Mouse (Mus musculus) liver, embryonic 14.5 days (tissue): ENCODE results near the gene Hmgn1. TPM values are rescaled to one million over a fixed set of nuclear protein-coding genes. Genes with fewer than 3 reads are reported as not detected.

Experiments
- ATAC-seq: fragments of 200-750 bp; cut with Nextera tagmentation; 2 replicates; pipeline ENCODE4 v1.8.0; 2017; ENCODE audit warnings: moderate number of reproducible peaks, mild to moderate bottlenecking, moderate library complexity; ENCODE audit not compliant: insufficient read depth
- DNase-seq, 3 experiments: peaks; one replicate each; pipeline ENCODE4 v3.0.0-alpha.2; 2012 to 2013; ENCODE audit warnings: low read depth in 3 of 3, low spot score in 3 of 3
- H3K27ac ChIP-seq: fragments of 300-500 bp; sonication (generic); 2 replicates; pipeline ENCODE4 v1.5.1; 2014; ENCODE audit warnings: moderate library complexity, mild to moderate bottlenecking, control low read depth, inconsistent platforms
- H3K27me3 ChIP-seq: fragments of 300-500 bp; sonication (generic); 2 replicates; pipeline ENCODE4 v1.6.1; 2014; ENCODE audit warnings: mild to moderate bottlenecking, low read length, moderate library complexity; ENCODE audit not compliant: control insufficient read depth, insufficient read depth
- H3K36me3 ChIP-seq: fragments of 300-500 bp; sonication (generic); replicated peaks from 2 replicates; pipeline ENCODE4 v1.6.1; 2014; ENCODE audit warnings: low read depth; ENCODE audit not compliant: control insufficient read depth, insufficient read depth
- H3K4me1 ChIP-seq, 2 experiments: fragments of 200-500 bp in 1 of 2; fragments of 300-500 bp in 1 of 2; sonication (generic) in 1 of 2; replicated peaks; 2 replicates each; pipeline ENCODE4 v1.6.1; 2012 to 2014; ENCODE audit warnings: antibody characterized with exemption in 1 of 2, inconsistent platforms in 1 of 2, low read length in 1 of 2; ENCODE audit not compliant: control insufficient read depth in 2 of 2, insufficient read depth in 2 of 2
- H3K4me2 ChIP-seq: fragments of 300-500 bp; sonication (generic); 2 replicates; pipeline ENCODE4 v1.6.1; 2014; ENCODE audit warnings: low read depth, mild to moderate bottlenecking, control low read depth, moderate library complexity
- H3K4me3 ChIP-seq, 2 experiments: fragments of 200-500 bp in 1 of 2; fragments of 300-500 bp in 1 of 2; sonication (generic) in 1 of 2; 2 replicates each; pipeline ENCODE4 v1.5.1; 2012 to 2014; ENCODE audit warnings: low read depth in 2 of 2, low read length in 2 of 2, mild to moderate bottlenecking in 2 of 2, control low read depth in 1 of 2, inconsistent platforms in 1 of 2, moderate library complexity in 1 of 2; ENCODE audit not compliant: insufficient read depth in 1 of 2
- H3K9ac ChIP-seq: fragments of 300-500 bp; sonication (generic); replicated peaks from 2 replicates; pipeline ENCODE4 v1.6.1; 2014; ENCODE audit warnings: mild to moderate bottlenecking, control low read depth, moderate library complexity
- H3K9me3 ChIP-seq: fragments of 300-500 bp; sonication (generic); 2 replicates; pipeline ENCODE4 v1.6.1; 2016; ENCODE audit warnings: low read length, mixed read lengths; ENCODE audit not compliant: control insufficient read depth
- CTCF ChIP-seq: IDR thresholded peaks from 2 replicates; pipeline ENCODE4 v1.5.1; 2016; ENCODE audit warnings: antibody characterized with exemption, low read depth, control low read depth
- EP300 ChIP-seq: IDR thresholded peaks from 2 replicates; pipeline ENCODE4 v1.6.1; 2016; ENCODE audit warnings: antibody characterized with exemption, low read depth
- WGBS: fragments of 180-500 bp; shearing (Covaris S2); extraction: QIAGEN DNeasy Blood & Tissue Kit; methylation state at CpG from one replicate; pipeline ENCODE4 v1.1.7; 2014; ENCODE audit not compliant: insufficient replicate concordance; 5-methylcytosine and 5-hydroxymethylcytosine counted together
- polyA plus RNA-seq, 2 experiments: library from polyadenylated mRNA; depleted of rRNA in 1 of 2; stranded (reverse) in 1 of 2; unstranded in 1 of 2; fragments of >200 nt; fragmentation: Nextera tagmentation in 1 of 2; extraction: Ambion mirVana in 1 of 2; gene quantifications; 2 replicates each; pipeline versions ENCODE4 v1.2.1 to v1.2.3; 2012 to 2014

The Hmgn1 gene
- polyA plus RNA-seq, 2 experiments: 58.7 to 122 TPM

DNA sequence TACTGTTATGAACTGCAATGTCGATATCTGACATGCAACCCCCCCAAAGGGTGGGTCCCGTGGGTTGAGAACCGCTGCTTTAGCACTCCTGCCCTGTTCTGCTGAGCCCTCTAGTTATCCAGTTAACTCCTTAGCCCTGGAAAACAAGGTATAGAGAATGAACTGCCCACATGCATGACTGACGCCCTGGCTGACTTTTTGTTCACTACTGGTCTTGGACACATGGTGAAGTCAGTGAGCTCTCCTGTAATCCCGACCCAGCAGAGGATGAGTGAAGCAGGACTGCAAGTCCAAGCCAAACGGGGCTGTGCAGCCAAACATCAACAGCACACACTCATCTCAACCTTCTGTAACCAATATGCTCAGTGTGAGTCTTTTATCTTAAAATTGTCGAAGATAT is 47.0 kb downstream of the Hmgn1 start:
- DNase-seq (no peak), ATAC-seq (no peak)
- Histone ChIP-seq H3K27ac (no peak overlapping the region), H3K4me3 (no peak overlapping the region), H3K36me3 (no peaks in the 10 kb centered on the region; the same call in 1 of the 2 replicates), H3K27me3 (peaks cover 18% of the 10 kb centered on the region), H3K4me1 (peaks cover 0 to 4% of the 10 kb centered on the region in 2 experiments; a peak in 1 of 4 replicates), H3K9ac (no peak overlapping the region), H3K4me2 (no peak overlapping the region; the same call in 1 of the 2 replicates), H3K9me3 (no peaks in the 10 kb centered on the region)
- WGBS: 70% methylated on average over 7 of the region's 7 CpGs
- TF ChIP-seq CTCF (no peak), EP300 (no peak)

Other genes starting within 250 kb of the Hmgn1 start
- gene Psmg1, start 136.8 kb downstream of the Hmgn1 start, polyA plus RNA-seq (2012; rRNA removed): 19.9 and 28.9 TPM in 2 replicates
- 43.7 and 49.5 TPM in 2 replicates for gene Psmg1, start 136.8 kb downstream of the Hmgn1 start, polyA plus RNA-seq (2014; fragmentation: Nextera tagmentation; extraction: Ambion mirVana)
- gene Brwd1, start 45.2 kb downstream of the Hmgn1 start, polyA plus RNA-seq (2012; rRNA removed): 4.8 and 7.3 TPM in 2 replicates
- gene Brwd1, start 45.2 kb downstream of the Hmgn1 start, polyA plus RNA-seq (2014; fragmentation: Nextera tagmentation; extraction: Ambion mirVana): 12.3 and 14.3 TPM in 2 replicates
- gene Wrb, start 17.7 kb upstream of the Hmgn1 start, polyA plus RNA-seq (2012; rRNA removed): 4.3 and 7.3 TPM in 2 replicates
- gene Wrb, start 17.7 kb upstream of the Hmgn1 start, polyA plus RNA-seq (2014; fragmentation: Nextera tagmentation; extraction: Ambion mirVana): 13.3 and 13.6 TPM in 2 replicates
- gene Lca5l, start 64.5 kb upstream of the Hmgn1 start, polyA plus RNA-seq (2012; rRNA removed): 0.03 and 0.04 TPM in 2 replicates
- not detected in 2 replicates for gene Lca5l, start 64.5 kb upstream of the Hmgn1 start, polyA plus RNA-seq (2014; fragmentation: Nextera tagmentation; extraction: Ambion mirVana)
- gene Sh3bgr, start 72.7 kb upstream of the Hmgn1 start, polyA plus RNA-seq (2012; rRNA removed): 0.12 and 0.30 TPM in 2 replicates
- 0.28 and 0.29 TPM in 2 replicates for gene Sh3bgr, start 72.7 kb upstream of the Hmgn1 start, polyA plus RNA-seq (2014; fragmentation: Nextera tagmentation; extraction: Ambion mirVana)
- 0.03 and 0.05 TPM in 2 replicates for gene B3galt5, start 108.1 kb upstream of the Hmgn1 start, polyA plus RNA-seq (2012; rRNA removed)
- gene B3galt5, start 108.1 kb upstream of the Hmgn1 start, polyA plus RNA-seq (2014; fragmentation: Nextera tagmentation; extraction: Ambion mirVana): not detected in 2 replicates